Mouse (Mus musculus) heart, embryonic 14.5 days (tissue): ENCODE results near the gene Stc2. TPM values are rescaled to one million over a fixed set of nuclear protein-coding genes. Genes with fewer than 3 reads are reported as not detected.

Experiments
- ATAC-seq: fragments of 200-750 bp; cut with Nextera tagmentation; 2 replicates; pipeline ENCODE4 v1.8.0; 2017; ENCODE audit warnings: low read depth, moderate TSS enrichment; ENCODE audit not compliant: insufficient number of reproducible peaks, insufficient read depth, low FRiP score
- H3K27ac ChIP-seq, 2 experiments: fragments of 200-500 bp in 1 of 2; fragments of 300-500 bp in 1 of 2; sonication (generic) in 1 of 2; replicated peaks in 1 of 2; 2 replicates each; pipeline ENCODE4 v1.5.1; 2012 to 2014; ENCODE audit warnings: low read depth in 2 of 2, low read length in 2 of 2, control low read depth in 1 of 2, mild to moderate bottlenecking in 1 of 2, mixed read lengths in 1 of 2; ENCODE audit not compliant: control insufficient read depth in 1 of 2, insufficient read depth in 1 of 2
- H3K27me3 ChIP-seq: fragments of 300-500 bp; sonication (generic); 2 replicates; pipeline ENCODE4 v1.6.1; 2014; ENCODE audit warnings: mild to moderate bottlenecking, low read length, control low read depth; ENCODE audit not compliant: control insufficient read depth, insufficient read depth
- H3K36me3 ChIP-seq: fragments of 300-500 bp; sonication (generic); 2 replicates; pipeline ENCODE4 v1.6.1; 2014; ENCODE audit warnings: mild to moderate bottlenecking, control low read depth, low read length, mixed read lengths; ENCODE audit not compliant: control insufficient read depth, insufficient read depth
- H3K4me1 ChIP-seq, 2 experiments: fragments of 200-500 bp in 1 of 2; fragments of 300-500 bp in 1 of 2; sonication (generic) in 1 of 2; 2 replicates each; pipeline ENCODE4 v1.6.1; 2012 to 2014; ENCODE audit warnings: low read length in 2 of 2, control low read depth in 1 of 2, mixed read lengths in 1 of 2; ENCODE audit not compliant: control insufficient read depth in 2 of 2, insufficient read depth in 2 of 2
- H3K4me2 ChIP-seq: fragments of 300-500 bp; sonication (generic); 2 replicates; pipeline ENCODE4 v1.6.1; 2014; ENCODE audit warnings: mild to moderate bottlenecking, low read length
- H3K4me3 ChIP-seq, 2 experiments: fragments of 200-500 bp in 1 of 2; fragments of 300-500 bp in 1 of 2; sonication (generic) in 1 of 2; 2 replicates each; pipeline ENCODE4 v1.5.1; 2012 to 2014; ENCODE audit warnings: low read length in 2 of 2, mild to moderate bottlenecking in 2 of 2, control low read depth in 1 of 2, low read depth in 1 of 2, moderate library complexity in 1 of 2; ENCODE audit not compliant: control insufficient read depth in 1 of 2, insufficient read depth in 1 of 2
- H3K9ac ChIP-seq: fragments of 300-500 bp; sonication (generic); 2 replicates; pipeline ENCODE4 v1.6.1; 2014; ENCODE audit warnings: mild to moderate bottlenecking, low read length
- H3K9me3 ChIP-seq: fragments of 300-500 bp; sonication (generic); 2 replicates; pipeline ENCODE4 v1.6.1; 2016; ENCODE audit warnings: low read length, control low read depth; ENCODE audit not compliant: control insufficient read depth
- WGBS: fragments of 180-500 bp; shearing (Covaris S2); extraction: QIAGEN DNeasy Blood & Tissue Kit; methylation state at CpG from one replicate; pipeline ENCODE4 v1.1.7; 2014; 5-methylcytosine and 5-hydroxymethylcytosine counted together
- polyA plus RNA-seq: library from polyadenylated mRNA; unstranded; fragments of >200 nt; fragmentation: Nextera tagmentation; extraction: Ambion mirVana; gene quantifications from 2 replicates; pipeline ENCODE4 v1.2.1, GENCODE M21; 2014

Gene Stc2
- polyA plus RNA-seq, 1 experiment from 2014 or later = 2.5 TPM

DNA sequence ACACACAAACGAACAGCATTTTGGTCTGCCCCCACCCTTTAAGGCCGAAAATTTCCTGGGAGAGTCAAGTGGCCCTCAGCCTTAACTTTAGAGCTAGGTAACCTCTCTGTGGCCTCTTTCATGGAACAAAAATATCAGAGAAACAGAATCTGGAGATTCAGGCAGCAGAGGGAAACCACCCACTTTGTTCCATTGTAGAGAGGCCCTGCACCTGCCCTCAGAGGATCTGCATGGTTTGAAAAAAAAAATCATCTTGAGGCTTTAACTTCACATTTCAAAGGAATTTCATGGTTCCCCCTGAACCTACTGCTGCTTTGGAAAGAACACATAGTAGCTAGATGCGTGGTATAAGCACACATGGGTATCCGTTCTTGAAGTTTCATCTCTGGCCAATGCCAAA is 2.3 kb upstream of the Stc2 start:
- 82% methylated on average over 4 of the region's 4 CpGs for WGBS
- Histone ChIP-seq H3K9me3 (no peaks in the 10 kb centered on the region), H3K27me3 (peaks cover 6% of the 10 kb centered on the region), H3K36me3 (no peaks in the 10 kb centered on the region), H3K4me3 (no peak overlapping the region), H3K9ac (no peak overlapping the region), H3K4me1 (peaks cover 7 to 10% of the 10 kb centered on the region in 2 experiments), H3K27ac (no peak overlapping the region), H3K4me2 (no peak overlapping the region)
- ATAC-seq = no peak

DNA sequence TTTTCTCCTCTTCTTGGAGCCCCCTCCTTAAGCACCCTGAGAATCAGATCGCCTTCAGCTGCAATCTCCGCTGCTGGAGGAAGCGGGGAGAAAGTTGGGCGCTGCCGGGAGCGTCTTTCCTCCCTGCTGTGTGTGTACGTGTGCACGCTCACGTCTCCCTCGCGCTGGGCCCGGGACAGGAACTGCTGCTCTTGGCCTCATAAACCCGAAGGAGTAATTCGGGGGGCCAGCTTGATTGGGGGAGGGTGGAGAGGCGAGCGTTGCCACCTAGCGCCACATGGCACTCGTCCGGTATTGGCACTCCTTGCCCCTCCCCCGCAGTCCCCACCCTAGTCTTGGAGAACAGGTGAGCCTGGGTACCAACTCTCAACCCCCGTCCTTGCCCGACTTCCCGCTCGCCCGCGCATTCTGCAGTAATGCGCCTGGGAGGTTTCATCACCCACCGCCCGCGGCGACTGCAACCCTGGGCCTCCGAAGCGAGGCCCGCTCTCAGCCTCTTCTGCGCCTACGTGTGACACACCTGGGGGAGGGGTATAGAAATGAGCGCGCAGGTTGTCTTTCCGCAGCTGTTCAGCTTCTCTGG is 1.5 kb upstream of the Stc2 start:
- ATAC-seq = no peak

DNA sequence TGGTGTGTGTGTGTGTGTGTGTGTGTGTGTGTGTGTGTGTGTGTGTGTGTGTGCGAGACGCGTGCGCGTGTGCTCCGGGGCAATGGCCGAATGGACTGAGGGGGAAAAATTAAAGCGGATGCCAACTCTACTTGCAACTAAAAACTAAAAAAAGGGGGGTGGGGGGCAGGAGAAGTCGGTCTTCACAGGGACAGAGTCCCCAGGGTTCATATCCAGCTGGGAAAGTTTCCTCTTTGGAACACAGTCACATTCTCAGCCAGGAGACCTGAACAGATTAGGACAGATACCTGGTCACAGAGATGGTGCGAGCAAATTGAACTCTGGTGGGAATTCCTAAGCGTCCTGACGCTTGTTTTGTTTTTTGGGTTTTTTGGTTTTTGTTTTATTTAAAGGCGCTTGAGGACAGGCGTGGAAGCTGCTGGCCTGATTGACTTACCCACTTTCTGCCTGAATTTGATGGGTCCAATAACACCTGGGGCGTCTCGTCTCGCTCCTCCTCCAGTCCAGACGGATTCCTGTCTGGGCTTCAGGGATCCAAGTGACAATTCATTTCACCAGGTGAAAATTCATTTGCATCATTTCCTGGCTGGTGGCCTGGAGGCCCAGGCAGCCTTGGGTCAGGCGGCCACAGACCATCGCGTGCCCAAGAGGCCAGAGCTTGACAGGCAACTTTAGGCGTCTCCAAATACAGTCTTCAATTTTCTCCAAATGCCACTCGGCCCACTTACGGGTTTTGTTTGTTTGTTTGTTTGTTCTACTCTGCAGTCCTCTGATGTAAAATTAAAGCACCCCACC is 759 bp upstream of the Stc2 start:
- peak overlapping the region; percentile 56 to 62 for H3K4me3 ChIP-seq
- H3K9me3 ChIP-seq = no peaks in the 10 kb centered on the region
- H3K4me2 ChIP-seq = peak overlapping the region; percentile 99
- under 1% methylated on average over 24 of the region's 24 CpGs for WGBS
- H3K27me3 ChIP-seq = peaks cover 7% of the 10 kb centered on the region
- no peaks in the 10 kb centered on the region for H3K36me3 ChIP-seq
- ATAC-seq = no peak
- peak overlapping the region; percentile 79 for H3K9ac ChIP-seq
- H3K4me1 ChIP-seq = peaks cover 7 to 10% of the 10 kb centered on the region in 2 experiments
- H3K27ac ChIP-seq = no peak overlapping the region

More for the DNA sequence above, 1.5 kb upstream of the Stc2 start:
- Histone ChIP-seq H3K9ac (peak overlapping the region; percentile 79), H3K4me2 (peak overlapping the region; percentile 99), H3K4me3 (peak overlapping the region; percentile 56 to 62), H3K4me1 (peaks cover 7 to 10% of the 10 kb centered on the region in 2 experiments), H3K27me3 (peaks cover 6% of the 10 kb centered on the region), H3K9me3 (no peaks in the 10 kb centered on the region), H3K27ac (no peak overlapping the region), H3K36me3 (no peaks in the 10 kb centered on the region)
- 3% methylated on average over 39 of the region's 39 CpGs for WGBS

DNA sequence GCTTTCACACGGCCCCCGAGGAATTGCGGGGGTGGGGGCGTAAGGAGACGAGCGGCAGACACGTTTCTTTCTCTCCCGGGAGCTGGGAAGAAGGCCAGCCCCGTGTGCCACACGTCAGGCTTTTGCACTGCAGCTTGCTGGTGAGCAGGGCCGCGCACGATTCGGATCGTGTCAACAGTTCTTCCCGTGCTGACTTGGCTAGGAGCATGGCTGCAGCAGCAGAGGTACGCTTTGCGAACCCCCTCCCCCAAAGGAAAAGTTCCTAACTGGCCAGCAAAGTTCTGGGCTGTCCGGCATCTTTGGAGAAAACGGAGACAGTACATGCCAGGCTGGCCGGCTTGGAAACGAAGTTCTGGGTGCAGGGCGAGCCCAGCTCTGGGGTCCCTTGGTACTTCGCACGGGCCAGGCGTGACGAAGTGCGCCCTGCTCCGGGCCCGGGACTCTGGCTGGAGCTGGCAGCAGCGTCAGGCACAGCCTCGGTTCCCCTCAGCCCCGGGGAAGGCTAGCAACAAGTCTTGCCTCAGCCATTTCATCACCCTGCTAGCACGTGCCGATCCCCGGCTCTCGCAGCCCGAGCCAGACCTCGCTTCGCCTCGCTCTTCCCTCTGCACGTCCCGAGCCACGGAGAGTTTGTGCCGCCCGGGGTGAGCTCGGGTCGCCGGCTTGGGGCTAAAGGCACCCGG is 768 bp downstream of the Stc2 start:
- Histone ChIP-seq H3K27ac (peak overlapping the region; percentile 65 to 78), H3K36me3 (peaks cover 4% of the 10 kb centered on the region; the same call in 1 of the 2 replicates), H3K4me1 (peaks cover 7 to 10% of the 10 kb centered on the region in 2 experiments), H3K9ac (peak overlapping the region; percentile 79), H3K27me3 (peaks cover 11% of the 10 kb centered on the region), H3K9me3 (no peaks in the 10 kb centered on the region), H3K4me2 (peak overlapping the region; percentile 99), H3K4me3 (peak overlapping the region; percentile 56 to 62)
- under 1% methylated on average over 50 of the region's 50 CpGs for WGBS
- ATAC-seq = peak; percentile 24

DNA sequence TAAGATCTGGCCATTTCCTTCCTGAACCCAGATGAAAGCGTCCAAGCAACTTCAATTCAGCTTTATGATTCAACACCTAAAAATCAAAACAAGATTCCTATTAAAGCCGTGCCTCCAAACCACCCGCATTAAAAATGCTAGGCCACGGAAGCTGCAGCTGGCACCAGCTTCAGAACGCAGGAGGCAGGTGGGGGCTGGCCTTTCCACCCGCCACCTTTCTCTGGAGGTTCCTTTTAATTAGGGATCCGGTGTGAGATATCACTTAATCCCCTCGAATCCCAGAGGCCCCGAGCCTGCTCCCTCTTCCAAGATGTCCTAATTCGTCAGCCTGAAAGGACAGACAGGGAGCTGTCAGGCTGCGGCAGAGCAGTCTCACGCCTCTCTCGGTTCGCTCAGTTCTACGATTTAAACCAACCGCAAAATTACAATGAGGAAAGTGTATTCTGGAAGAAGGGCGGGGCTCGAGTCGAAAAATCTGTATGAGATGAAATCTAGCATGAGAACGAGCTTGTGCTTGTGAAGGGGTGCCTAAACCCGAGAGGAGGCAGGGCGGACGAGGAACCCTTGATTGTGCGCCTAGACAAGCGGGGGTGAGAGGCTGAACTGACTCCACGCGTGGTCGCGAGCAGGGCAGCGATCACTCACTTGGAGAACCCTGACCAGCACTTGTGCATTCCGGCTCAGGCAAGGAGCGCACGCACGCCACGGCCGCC is 1.5 kb downstream of the Stc2 start:
- Histone ChIP-seq H3K9ac (peak overlapping the region; percentile 79), H3K4me3 (peak overlapping the region; percentile 56 to 62), H3K36me3 (peaks cover 4% of the 10 kb centered on the region), H3K27ac (peak overlapping the region; percentile 65 to 78), H3K27me3 (peaks cover 11% of the 10 kb centered on the region), H3K4me1 (peaks cover 7 to 10% of the 10 kb centered on the region in 2 experiments), H3K9me3 (no peaks in the 10 kb centered on the region), H3K4me2 (peak overlapping the region; percentile 99)
- ATAC-seq = 0 out of 2 replicates have a peak, but pooled peaks have one; percentile 1
- 4% methylated on average over 36 of the region's 36 CpGs for WGBS

DNA sequence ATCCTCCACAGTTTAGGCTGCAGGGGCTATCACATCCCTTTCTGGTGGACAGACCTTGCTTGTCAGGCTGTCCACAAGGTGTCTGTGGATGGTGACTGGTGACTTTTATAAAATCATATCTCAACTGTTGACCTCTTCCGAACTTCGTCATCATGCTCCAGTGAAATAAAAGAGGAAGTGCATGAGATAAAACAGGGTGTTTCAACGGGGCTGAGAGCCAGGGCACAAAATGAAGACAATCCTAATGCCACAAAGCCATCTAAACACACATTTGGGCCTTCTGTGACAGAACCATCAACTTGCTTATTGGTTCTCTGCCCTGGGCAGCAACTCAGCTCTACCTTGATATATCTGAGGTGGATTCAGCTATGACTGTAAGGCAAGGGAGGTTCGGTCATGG is 3.0 kb downstream of the Stc2 start:
- whole genome bisulfite sequencing = 57% methylated on average over 4 of the region's 4 CpGs

DNA sequence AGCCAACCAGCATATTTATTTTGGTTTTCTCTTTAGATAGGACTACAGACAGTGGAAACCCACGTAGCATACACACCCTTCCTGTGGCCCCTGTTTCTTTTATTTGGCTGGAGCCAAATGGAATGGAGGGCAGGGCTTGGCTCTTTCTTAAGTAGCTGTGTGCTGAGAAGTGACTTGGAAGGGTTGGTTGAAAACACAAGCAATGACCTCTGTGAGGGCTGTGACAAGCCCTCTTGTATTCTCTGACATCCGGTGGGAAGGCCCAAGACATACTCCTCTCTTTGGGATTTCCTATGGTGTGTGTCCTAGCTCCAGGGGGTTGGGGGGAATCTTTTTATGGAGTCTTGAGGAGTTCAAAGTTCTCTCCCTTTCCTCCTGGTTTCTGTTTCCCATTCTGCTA is 3.5 kb downstream of the Stc2 start:
- no peak overlapping the region for H3K4me2 ChIP-seq
- 84% methylated on average over 2 of the region's 2 CpGs for WGBS
- H3K36me3 ChIP-seq = peaks cover 4% of the 10 kb centered on the region
- H3K4me3 ChIP-seq = no peak overlapping the region
- ATAC-seq = no peak
- H3K9me3 ChIP-seq = no peaks in the 10 kb centered on the region
- no peak overlapping the region for H3K9ac ChIP-seq
- peaks cover 15 to 23% of the 10 kb centered on the region in 2 experiments for H3K4me1 ChIP-seq
- H3K27me3 ChIP-seq = peaks cover 11% of the 10 kb centered on the region
- no peak overlapping the region for H3K27ac ChIP-seq

More for the DNA sequence above, 3.0 kb downstream of the Stc2 start:
- H3K9me3 ChIP-seq = no peaks in the 10 kb centered on the region
- peaks cover 15 to 23% of the 10 kb centered on the region in 2 experiments for H3K4me1 ChIP-seq
- H3K27ac ChIP-seq = no peak overlapping the region
- H3K4me3 ChIP-seq = no peak overlapping the region
- peaks cover 11% of the 10 kb centered on the region for H3K27me3 ChIP-seq
- H3K36me3 ChIP-seq = peaks cover 4% of the 10 kb centered on the region
- no peak overlapping the region for H3K4me2 ChIP-seq
- no peak overlapping the region for H3K9ac ChIP-seq
- no peak for ATAC-seq
